Mouse (Mus musculus) heart, postnatal 14 days (tissue): ENCODE data around the gene Nod2. TPM values are rescaled to one million over a fixed set of nuclear protein-coding genes. Genes with fewer than 3 reads are reported as not detected.

Experiments used
- DNase-seq, 2 experiments: peaks; one replicate each; pipeline ENCODE4 v3.0.0; 2021 to 2022
- intact Hi-C: fragments of 180-260 bp; cut with DNase I; formaldehyde crosslinking; loops from one replicate; pipeline ENCODE4 v1.15.1; 2025
- long read RNA-seq, 2 experiments: library from polyadenylated mRNA; stranded (forward); transcript quantifications; one replicate each; pipeline ENCODE4 v2.0.0; 2021
- total RNA-seq, 2 experiments: library from RNA; stranded (reverse); gene quantifications; 2 replicates each; pipeline ENCODE4 v1.2.3; 2021

Nod2 gene
- 1 to 10 TPM; 1.2 to 1.4 TPM for total RNA-seq
- long read RNA-seq, experiment 1, result 0 reads
- long read RNA-seq, experiment 2, full-length matches to known transcripts, result 1 of 1 reads
- long read RNA-seq, experiment 2, partial matches to known transcripts, result 0 of 1 reads
- long read RNA-seq, experiment 2, other reads (novel, unspliced or antisense), result 0 of 1 reads

DNA sequence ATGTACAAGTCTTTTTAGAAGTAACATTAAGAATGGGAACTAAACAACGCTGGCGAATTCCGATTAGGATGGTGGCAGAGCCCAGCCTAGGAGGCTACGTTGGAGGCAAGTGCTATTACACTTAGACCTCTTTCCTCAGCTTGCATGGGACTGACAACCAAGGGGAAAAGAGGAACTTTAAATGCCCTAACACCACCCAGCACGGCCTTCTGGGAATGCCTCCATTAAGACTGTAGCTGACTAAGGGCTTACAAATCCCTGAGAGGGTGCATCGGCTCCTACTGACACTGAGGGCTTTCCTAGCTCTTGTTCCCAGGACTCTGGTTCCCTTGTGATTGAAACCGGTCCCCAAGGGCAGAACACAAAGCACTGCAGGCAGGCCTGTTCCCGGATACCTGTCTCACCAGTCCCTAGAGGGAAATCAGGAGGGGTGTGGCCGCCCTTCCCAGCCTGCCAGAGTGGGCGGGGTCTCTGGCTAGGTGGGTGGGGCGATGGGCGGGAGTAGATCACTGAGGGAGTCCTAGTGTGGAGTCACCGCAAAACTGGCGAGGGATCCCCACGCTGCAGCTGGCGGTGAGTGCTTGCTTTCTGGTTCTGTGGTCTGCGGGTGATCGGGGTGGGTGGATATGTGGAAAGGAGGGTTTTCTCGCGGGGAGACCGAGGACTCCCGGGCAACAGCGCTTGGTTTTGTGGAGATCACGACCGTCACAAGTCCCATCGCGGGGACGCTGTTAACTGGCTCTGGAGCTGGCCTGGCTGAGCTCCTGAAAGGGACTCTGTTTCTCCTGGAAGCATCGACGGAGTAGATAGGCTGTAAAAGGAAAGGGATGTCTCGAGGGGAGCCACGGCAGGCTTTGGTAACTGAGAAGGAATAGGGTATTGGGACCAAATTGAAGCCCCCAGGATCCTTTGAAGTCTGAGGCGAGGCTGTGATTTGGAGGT lies at the start of gene Nod2:
Gene Nod2, plus strand, starts transcription at position 479 of the 942 bp plus-strand sequence.
- intact Hi-C loops, result loop anchor here (5.0 kb wide), 1 partner anchor 50 kb away; the partner anchor contains the start of gene Cyld
- peak; percentile 83 to 86 for DNase-seq

DNA sequence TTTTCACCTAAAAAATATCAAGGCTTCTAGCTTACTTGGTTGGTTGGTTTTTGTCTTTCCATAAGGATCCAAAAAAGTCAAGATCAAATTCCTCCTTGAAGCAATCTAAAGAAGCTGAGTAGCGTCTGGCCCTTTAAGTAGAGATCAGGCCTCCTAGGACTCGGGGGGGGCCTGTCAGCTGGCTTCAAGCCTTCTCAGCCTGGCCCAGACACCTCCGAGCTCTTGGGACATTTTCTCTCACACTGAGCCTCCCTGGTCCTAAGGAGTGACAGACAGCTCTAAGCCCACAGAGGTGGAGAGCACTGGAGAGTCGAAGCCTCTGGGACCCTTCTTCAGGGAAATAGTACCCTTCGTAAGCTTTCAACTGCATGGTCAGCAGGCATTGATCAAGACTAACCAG lies 48.5 kb upstream of the Nod2 start:
- DNase-seq, result no peak

DNA sequence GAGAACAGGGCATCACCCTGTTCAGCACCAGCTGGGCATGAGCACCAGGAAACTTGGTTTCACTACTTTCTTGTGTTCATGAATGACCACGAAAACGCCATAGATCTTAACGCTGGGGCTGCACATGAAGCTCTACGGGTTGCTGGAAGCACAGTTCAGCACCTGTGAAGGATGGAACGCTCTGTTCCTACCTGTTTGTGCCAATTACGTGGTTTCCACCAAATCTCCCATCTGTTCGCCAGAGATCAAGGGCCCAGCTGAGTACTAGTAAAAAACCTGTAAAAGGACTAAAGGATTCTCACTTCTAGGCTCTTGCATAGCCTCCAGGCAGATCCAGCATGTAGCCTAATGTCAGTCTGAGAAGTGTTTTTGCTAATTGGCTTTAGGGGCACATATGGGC lies 47.6 kb upstream of the Nod2 start:
- DNase-seq, result no peak
- intact Hi-C loops, result no loop called here

More for the DNA sequence above, 48.5 kb upstream of the Nod2 start:
- intact Hi-C loops, result no loop called here

- no peak for DNase-seq
- intact Hi-C loops, result no loop called here
Observed at GRCm38 (mm10) chr8:88603446-88603989, 43.6 kb upstream of the Nod2 start.

GRCm38 (mm10) chr8:88604065-88605038 lies 42.8 kb upstream of the Nod2 start:
- DNase-seq, result peak; percentile 53 to 67

GRCm38 (mm10) chr8:88605361-88606040 lies 41.6 kb upstream of the Nod2 start:
- no peak for DNase-seq
- intact Hi-C loops, result no loop called here

More at GRCm38 (mm10) chr8:88604065-88605038, 42.8 kb upstream of the Nod2 start:
- intact Hi-C loops, result no loop called here

DNA sequence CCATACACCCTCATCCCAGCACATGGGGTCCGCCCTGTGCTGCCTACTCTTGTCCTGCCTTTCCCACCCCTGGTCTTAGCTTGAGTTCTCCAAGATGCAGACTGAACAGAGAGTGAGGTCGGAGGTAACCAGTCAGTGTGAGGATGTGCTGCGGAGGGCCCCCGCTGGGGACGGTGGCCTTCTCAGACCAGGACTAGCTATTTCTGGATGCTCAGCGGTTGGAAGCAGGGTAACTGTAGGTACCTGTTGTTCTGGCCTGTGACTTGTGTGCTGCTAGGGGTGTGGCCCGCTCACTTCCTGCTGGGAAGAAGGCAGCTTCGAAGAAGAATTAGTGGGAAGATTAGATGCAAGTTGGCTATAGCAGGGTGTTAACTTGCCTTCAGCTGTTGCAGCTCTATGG lies 38.1 kb upstream of the Nod2 start:
- DNase-seq, result no peak
- intact Hi-C loops, result no loop called here

- intact Hi-C loops, result no loop called here
- DNase-seq, result no peak
Observed at GRCm38 (mm10) chr8:88610271-88610670, 36.8 kb upstream of the Nod2 start.

DNA sequence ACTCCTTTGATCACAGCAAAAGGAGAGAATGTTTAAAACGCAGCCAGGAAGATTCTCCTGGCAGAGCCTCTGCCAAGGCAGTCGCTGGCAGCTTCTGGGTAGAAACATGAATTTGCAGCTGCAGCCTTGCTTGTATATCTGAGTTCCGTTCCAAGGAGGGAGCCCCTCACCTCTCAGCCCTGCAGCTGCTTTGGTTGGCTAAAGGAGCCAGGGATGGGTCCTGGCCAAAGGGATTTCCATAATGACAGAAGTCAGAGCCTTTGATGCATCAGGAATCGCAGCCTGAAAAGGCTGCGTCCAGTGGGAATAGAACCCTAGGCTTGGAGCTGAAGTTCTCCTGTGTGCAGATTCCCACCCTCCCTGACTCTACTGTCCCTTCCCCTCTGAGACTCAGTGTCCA lies 32.1 kb upstream of the Nod2 start:
- no peak for DNase-seq
- intact Hi-C loops, result no loop called here

- intact Hi-C loops, result no loop called here
- no peak for DNase-seq
Observed at GRCm38 (mm10) chr8:88618612-88619011, 28.5 kb upstream of the Nod2 start.

DNA sequence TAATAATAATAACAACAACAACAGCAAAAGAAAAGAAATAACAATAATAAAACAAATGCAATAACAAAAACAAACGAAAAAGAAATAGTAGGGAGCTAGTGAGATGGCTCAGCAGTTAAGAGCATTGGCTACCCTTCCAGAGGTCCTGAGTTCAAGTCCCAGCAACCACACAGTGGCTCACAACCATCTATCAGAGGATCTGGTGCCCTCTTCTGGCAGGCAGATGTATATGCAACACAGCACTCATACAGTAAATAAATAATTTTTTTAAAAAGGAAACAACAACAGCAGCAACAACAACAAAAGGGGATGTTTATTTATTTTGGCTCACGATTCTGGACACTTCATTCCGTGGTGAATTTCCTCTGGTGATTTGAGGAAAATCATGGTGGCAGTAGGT lies 27.6 kb upstream of the Nod2 start:
- DNase-seq, result peak in 1 of 2 experiments; percentile 39

DNA sequence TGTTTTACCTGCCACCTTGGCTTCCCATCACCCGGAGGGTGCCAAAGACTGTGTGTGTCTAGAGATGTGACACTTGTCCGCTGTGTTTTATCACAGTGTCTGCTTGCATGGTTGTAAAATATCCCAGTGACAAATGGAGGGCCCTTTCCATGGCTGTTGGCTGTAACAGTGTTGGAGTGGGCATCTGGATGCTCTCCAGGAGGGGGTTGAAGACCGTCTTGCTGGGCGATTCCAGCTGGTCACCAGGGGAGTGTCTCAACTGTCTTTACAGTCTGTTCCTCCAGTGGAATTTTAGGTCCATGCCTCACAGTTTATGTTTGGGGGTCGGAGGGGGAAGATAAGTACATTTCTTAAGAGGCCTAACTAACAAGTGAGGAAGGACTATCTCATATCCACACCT lies 26.2 kb upstream of the Nod2 start:
- intact Hi-C loops, result loop anchor here (2.0 to 5.0 kb wide), 3 partner anchors 98 to 352 kb away; no protein-coding TSS in a partner anchor
- no peak for DNase-seq

More for the DNA sequence above, 27.6 kb upstream of the Nod2 start:
- intact Hi-C loops, result no loop called here

DNA sequence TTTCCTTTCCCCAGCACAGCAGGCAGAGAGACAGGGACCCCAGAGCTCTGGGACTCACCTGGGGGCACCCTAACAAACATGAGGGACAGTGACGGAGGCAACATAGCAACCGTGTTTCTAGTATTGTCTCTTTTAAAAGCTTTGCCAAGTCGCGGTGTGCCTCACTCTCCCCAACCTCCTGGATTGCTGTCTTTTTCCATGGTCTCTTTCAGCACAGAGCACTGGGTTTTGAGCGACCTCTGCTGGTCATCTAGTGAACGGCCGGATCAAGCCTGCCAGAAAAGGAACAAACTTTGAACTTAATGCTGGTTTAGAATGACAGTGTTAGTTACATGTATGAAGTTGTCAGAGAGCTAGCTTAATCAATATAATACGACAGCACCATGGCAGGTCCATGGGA lies 25.7 kb upstream of the Nod2 start:
- peak; percentile 78 to 87 for DNase-seq
- intact Hi-C loops, result loop anchor here (2.0 to 5.0 kb wide), 3 partner anchors 99 to 353 kb away; no protein-coding TSS in a partner anchor

- intact Hi-C loops, result loop anchor here (5.0 kb wide), 1 partner anchor 256 kb away; no protein-coding TSS in a partner anchor
Observed at GRCm38 (mm10) chr8:88623351-88623750, 23.8 kb upstream of the Nod2 start.

GRCm38 (mm10) chr8:88624276-88624675 lies 22.8 kb upstream of the Nod2 start:
- intact Hi-C loops, result loop anchor here (5.0 kb wide), 1 partner anchor 257 kb away; no protein-coding TSS in a partner anchor
- no peak for DNase-seq

More at GRCm38 (mm10) chr8:88623351-88623750, 23.8 kb upstream of the Nod2 start:
- no peak for DNase-seq

DNA sequence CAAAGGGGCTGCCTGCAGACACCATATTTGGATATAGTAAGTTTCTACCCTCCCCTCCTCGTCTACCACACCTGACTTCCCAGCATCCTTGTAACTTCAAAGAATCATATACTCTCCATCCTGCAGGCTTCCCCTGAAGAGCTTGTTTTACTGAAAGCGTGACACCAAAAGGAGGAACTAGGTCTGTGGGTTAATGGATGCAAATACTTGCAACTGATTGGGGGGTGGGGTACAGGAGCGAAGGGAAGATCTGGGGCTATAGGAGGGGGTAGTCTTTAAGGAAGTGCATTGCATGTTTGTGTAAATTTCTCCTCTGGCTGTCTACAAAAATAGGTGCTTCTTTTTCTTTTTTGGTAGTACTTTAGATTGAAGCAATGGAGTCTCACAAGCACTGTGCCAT lies 20.7 kb upstream of the Nod2 start:
- DNase-seq, result no peak
- intact Hi-C loops, result loop anchor here (5.0 kb wide), 1 partner anchor 71 kb away; the partner anchor contains the start of gene Cyld

DNA sequence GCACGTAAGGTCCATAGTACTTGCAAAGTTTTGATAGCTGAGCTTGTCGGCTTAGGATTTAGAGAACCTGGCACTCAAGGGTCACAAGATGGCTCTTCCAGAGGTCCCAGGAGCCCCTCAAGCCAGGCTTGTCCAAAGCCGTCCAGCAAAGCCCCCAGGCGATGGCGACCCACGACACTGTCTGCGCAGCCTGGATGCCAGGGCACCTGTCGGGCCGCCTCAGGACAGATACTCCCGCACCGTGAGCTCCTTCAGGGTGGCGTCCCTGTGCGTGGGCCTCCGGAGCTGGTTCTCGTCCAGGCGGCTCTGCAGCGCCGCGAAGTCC lies 20.2 kb upstream of the Nod2 start:
- intact Hi-C loops, result loop anchor here (5.0 kb wide), 1 partner anchor 70 kb away; the partner anchor contains the start of gene Cyld
- DNase-seq, result no peak

GRCm38 (mm10) chr8:88627265-88627991 lies 19.7 kb upstream of the Nod2 start:
- peak; percentile 84 for DNase-seq
- intact Hi-C loops, result loop anchor here (5.0 kb wide), 1 partner anchor 70 kb away; the partner anchor contains the start of gene Cyld
